Mouse (Mus musculus) CH12.LX (cell line): ENCODE data around the gene Tmbim6. TPM values are rescaled to one million over a fixed set of nuclear protein-coding genes. Genes with fewer than 3 reads are reported as not detected.

Experiments used
- DNase-seq: peaks from one replicate; pipeline ENCODE4 v3.0.0-alpha.2; 2013; ENCODE audit errors: extremely low read depth
- H3K27ac ChIP-seq: 2 replicates; pipeline ENCODE4 v1.5.1; 2012; ENCODE audit warnings: low read depth, mild to moderate bottlenecking, control low read depth, moderate library complexity; ENCODE audit not compliant: insufficient read depth
- H3K27me3 ChIP-seq: replicated peaks from 2 replicates; pipeline ENCODE3; 2012; ENCODE audit warnings: inconsistent platforms
- H3K36me3 ChIP-seq, 2 experiments: replicated peaks in 1 of 2; 2 replicates each; pipeline versions ENCODE3 to v1.6.1; 2012; ENCODE audit warnings: inconsistent platforms in 1 of 2, low read length in 1 of 2, mild to moderate bottlenecking in 1 of 2, mixed read lengths in 1 of 2, moderate library complexity in 1 of 2; ENCODE audit not compliant: control insufficient read depth in 1 of 2, insufficient read depth in 1 of 2
- H3K4me1 ChIP-seq, 2 experiments: 2 replicates each; pipeline ENCODE4 v1.6.1; 2012; ENCODE audit warnings: inconsistent platforms in 1 of 2, moderate library complexity in 1 of 2; ENCODE audit not compliant: insufficient read depth in 2 of 2, control insufficient read depth in 1 of 2
- H3K4me2 ChIP-seq: 2 replicates; pipeline ENCODE4 v1.6.1; 2012; ENCODE audit warnings: low read depth, mild to moderate bottlenecking, control low read depth; ENCODE audit not compliant: poor library complexity, insufficient read depth, severe bottlenecking
- H3K4me3 ChIP-seq, 3 experiments: fragments of 150-350 bp in 1 of 3; sonication (generic) in 1 of 3; replicated peaks in 1 of 3; 2 replicates each; pipeline versions ENCODE3 to v1.5.1; 2011 to 2012; ENCODE audit warnings: low read depth in 2 of 3, low read length in 2 of 3, mild to moderate bottlenecking in 2 of 3, moderate library complexity in 2 of 3, control low read depth in 1 of 3, improper control_type of control experiment in 1 of 3, inconsistent platforms in 1 of 3, mixed read lengths in 1 of 3; ENCODE audit not compliant: poor library complexity in 1 of 3
- H3K79me2 ChIP-seq: replicated peaks from 2 replicates; pipeline ENCODE4 v1.6.1; 2012; ENCODE audit warnings: mild to moderate bottlenecking, moderate library complexity; ENCODE audit not compliant: control insufficient read depth, poor library complexity, insufficient read depth, severe bottlenecking; ENCODE audit errors: extremely low read depth
- H3K9ac ChIP-seq: 2 replicates; pipeline ENCODE4 v1.6.1; 2012; ENCODE audit warnings: low read depth, mild to moderate bottlenecking, control low read depth, moderate library complexity; ENCODE audit not compliant: insufficient read depth
- H3K9me3 ChIP-seq: replicated peaks from 2 replicates; pipeline ENCODE3; 2012; ENCODE audit warnings: low read length, inconsistent platforms, mixed read lengths
- ELF1 ChIP-seq: IDR thresholded peaks from 2 replicates; pipeline ENCODE4 v1.6.1; 2014; ENCODE audit warnings: low read depth, mild to moderate bottlenecking, inconsistent platforms, low read length, improper control_type of control experiment
- EP300 ChIP-seq: IDR thresholded peaks from 2 replicates; pipeline ENCODE4 v1.6.1; 2011; ENCODE audit warnings: low read length, improper control_type of control experiment
- IRF4 ChIP-seq: IDR thresholded peaks from 2 replicates; pipeline ENCODE4 v1.6.1; 2014; ENCODE audit warnings: low read depth, mild to moderate bottlenecking, inconsistent platforms, low read length, improper control_type of control experiment
- MAFK ChIP-seq: IDR thresholded peaks from 2 replicates; pipeline ENCODE4 v1.6.1; 2011; ENCODE audit warnings: low read length, improper control_type of control experiment; ENCODE audit not compliant: insufficient replicate concordance
- MXI1 ChIP-seq: IDR thresholded peaks from 2 replicates; pipeline ENCODE4 v1.6.1; 2011; ENCODE audit warnings: mild to moderate bottlenecking, low read depth, low read length, improper control_type of control experiment
- PAX5 ChIP-seq: IDR thresholded peaks from 2 replicates; pipeline ENCODE4 v1.6.1; 2012; ENCODE audit warnings: low read length, inconsistent platforms, mixed read lengths
- POLR2A ChIP-seq: IDR thresholded peaks from 2 replicates; pipeline ENCODE4 v1.6.1; 2011; ENCODE audit warnings: low read depth, mild to moderate bottlenecking, improper control_type of control experiment, low read length
- SIN3A ChIP-seq: IDR thresholded peaks from 2 replicates; pipeline ENCODE4 v1.6.1; 2012; ENCODE audit warnings: low read length, improper control_type of control experiment, inconsistent platforms
- UBTF ChIP-seq: IDR thresholded peaks from 2 replicates; pipeline ENCODE4 v1.6.1; 2012; ENCODE audit warnings: low read depth, mild to moderate bottlenecking, inconsistent platforms, low read length, improper control_type of control experiment, moderate library complexity
- USF1 ChIP-seq: IDR thresholded peaks from 2 replicates; pipeline ENCODE4 v1.6.1; 2014; ENCODE audit warnings: low read depth, mild to moderate bottlenecking, inconsistent platforms, low read length, improper control_type of control experiment
- ZKSCAN1 ChIP-seq: IDR thresholded peaks from 2 replicates; pipeline ENCODE4 v1.6.1; 2012; ENCODE audit warnings: low read depth, inconsistent platforms, low read length, improper control_type of control experiment, borderline replicate concordance
- ZNF384 ChIP-seq: IDR thresholded peaks from 2 replicates; pipeline ENCODE4 v1.6.1; 2012; ENCODE audit warnings: low read depth, low read length, improper control_type of control experiment, inconsistent platforms
- dilution Hi-C: fragments of 300-500 bp; cut with MboI; formaldehyde crosslinking; loops from 2 replicates; pipeline ENCODE4 v1.14.3; 2020; ENCODE audit warnings: low sequenced_read_pairs; ENCODE audit not compliant: extremely low pct_unique_long_range_greater_than_20kb, extremely low pct_ligation_motif_present
- in situ Hi-C: fragments of 300-500 bp; cut with MboI; formaldehyde crosslinking; loops from 3 replicates; pipeline ENCODE4 v1.14.3; 2019; ENCODE audit warnings: low sequenced_read_pairs, low pct_ligation_motif_present, low pct_unique_long_range_greater_than_20kb, mixed read lengths
- polyA plus RNA-seq: library from polyadenylated mRNA; unstranded; fragments of >175 nt; gene quantifications from 2 replicates; pipeline ENCODE4 v1.2.1, GENCODE M21; 2012; ENCODE audit warnings: low read depth; ENCODE audit not compliant: insufficient read length
- total RNA-seq, 2 experiments: library from RNA; depleted of rRNA; stranded (reverse); fragments of 300-350 nt in 1 of 2; fragments of >200 nt in 1 of 2; gene quantifications; 2 replicates each; pipeline ENCODE4 v1.2.3; 2012 to 2014

The Tmbim6 gene
- total and polyA plus RNA-seq, 3 experiments: 268 to 329 (median 269) TPM

GRCm38 (mm10) chr15:99390472-99391401, 1.9 kb upstream of the Tmbim6 start:
- dilution Hi-C loops: no loop called here
- TF ChIP-seq POLR2A (no peak), ZKSCAN1 (no peak), EP300 (no peak), ZNF384 (peak; percentile 50)
- Histone ChIP-seq H3K4me3 (no peak overlapping the region), H3K4me1 (peaks cover 0 to 38% of the 10 kb centered on the region in 2 experiments; a peak in 3 of 4 replicates), H3K27ac (no peak overlapping the region), H3K36me3 (no peaks in the 10 kb centered on the region), H3K9ac (no peak overlapping the region), H3K4me2 (no peak overlapping the region), H3K27me3 (no peaks in the 10 kb centered on the region), H3K79me2 (peaks cover 28% of the 10 kb centered on the region), H3K9me3 (no peaks in the 10 kb centered on the region)
- in situ Hi-C loops: no loop called here
- no peak for DNase-seq

GRCm38 (mm10) chr15:99391975-99392374, 707 bp upstream of the Tmbim6 start:
- no peaks in the 10 kb centered on the region for H3K27me3 ChIP-seq
- H3K4me3 ChIP-seq: peak overlapping the region; percentile 36 to 75 (median 57)
- H3K36me3 ChIP-seq: peaks cover 0 to 5% of the 10 kb centered on the region in 2 experiments
- peak overlapping the region; percentile 73 for H3K9ac ChIP-seq
- peaks cover 40% of the 10 kb centered on the region for H3K79me2 ChIP-seq
- no peak overlapping the region for H3K27ac ChIP-seq
- peaks cover 7 to 50% of the 10 kb centered on the region in 2 experiments; a peak in 3 of 4 replicates for H3K4me1 ChIP-seq
- no peak for DNase-seq
- H3K9me3 ChIP-seq: no peaks in the 10 kb centered on the region
- H3K4me2 ChIP-seq: peak overlapping the region; percentile 64
- in situ Hi-C loops (no loop called here), dilution Hi-C loops (no loop called here)
- TF ChIP-seq MXI1: peak; percentile 22; the same call in 1 of the 2 replicates
- TF ChIP-seq POLR2A: no peak
- no peak for TF ChIP-seq MAFK
- TF ChIP-seq IRF4: no peak
- no peak for TF ChIP-seq PAX5

- Histone ChIP-seq H3K4me3 (peak overlapping the region; percentile 67 to 95 (median 75)), H3K79me2 (peaks cover 57% of the 10 kb centered on the region), H3K36me3 (peaks cover 0 to 12% of the 10 kb centered on the region in 2 experiments), H3K9me3 (no peaks in the 10 kb centered on the region), H3K9ac (peak overlapping the region; percentile 64), H3K4me2 (peak overlapping the region; percentile 97), H3K27ac (peak overlapping the region; percentile 76), H3K27me3 (no peaks in the 10 kb centered on the region), H3K4me1 (peaks cover 10 to 56% of the 10 kb centered on the region in 2 experiments)
- in situ Hi-C loops: no loop called here
- dilution Hi-C loops: no loop called here
- no peak for TF ChIP-seq ELF1
- 0 out of 2 replicates have a peak, but pooled peaks have one; percentile 15 for TF ChIP-seq MXI1
- TF ChIP-seq POLR2A: no peak
- no peak for TF ChIP-seq UBTF
- no peak for TF ChIP-seq USF1
- TF ChIP-seq SIN3A: 0 out of 2 replicates have a peak, but pooled peaks have one; percentile 40
- peak; percentile 74 for DNase-seq
Observed at GRCm38 (mm10) chr15:99393386-99394252, 937 bp downstream of the Tmbim6 start.
